Mouse (Mus musculus): ENCODE measurements at regions not wholly inside any gene's neighbourhood (a gene's known extent, or its start where the extent isn't known, plus 50 kb on each side); places are given as distances from the start of the nearest gene placed in this dataset.

DNA sequence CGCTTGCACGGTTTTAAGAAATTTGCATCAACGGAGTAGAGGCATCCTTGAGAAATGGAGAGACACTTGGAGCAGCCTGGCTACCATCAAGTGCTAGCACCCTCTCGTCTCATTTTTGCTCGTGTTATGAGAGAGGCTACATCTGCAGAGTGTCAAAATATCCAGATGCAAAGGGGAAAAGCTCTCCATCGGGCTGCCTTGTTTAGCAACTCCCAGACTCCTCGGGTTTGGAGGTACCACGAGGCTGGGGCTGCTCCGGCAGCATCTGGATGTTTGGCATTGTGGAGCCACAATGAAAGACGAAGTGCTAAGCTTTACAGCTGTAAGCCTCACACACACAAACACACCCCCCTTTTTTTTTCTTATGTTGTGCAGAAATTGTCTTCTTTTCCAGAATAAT, 270.5 kb upstream of the Gm765 start:
- no peak for DNase-seq (ENCODE audit: low spot score in 2 of 2)

DNA sequence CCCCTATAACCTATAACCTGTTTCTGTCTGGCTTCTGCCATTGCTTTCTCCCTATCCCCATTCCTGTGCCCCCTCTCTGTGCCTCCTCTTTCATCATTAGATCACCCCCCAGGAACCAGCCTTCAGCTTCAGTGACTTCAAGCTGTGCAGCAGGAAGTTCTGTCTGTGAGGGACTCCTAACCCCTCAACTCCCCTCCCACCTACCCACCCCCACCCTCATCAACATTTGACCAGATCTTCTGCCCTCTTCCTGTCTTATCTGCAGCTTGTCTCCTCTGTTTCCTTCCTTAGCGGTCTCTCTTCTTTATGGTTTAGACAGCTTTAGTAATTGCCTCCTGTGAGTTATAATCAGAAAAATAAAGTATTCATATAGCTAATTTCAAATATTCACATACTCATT, 266.6 kb upstream of the Gm765 start:
- DNase-seq (ENCODE audit: low spot score in 2 of 2), result no peak

DNA sequence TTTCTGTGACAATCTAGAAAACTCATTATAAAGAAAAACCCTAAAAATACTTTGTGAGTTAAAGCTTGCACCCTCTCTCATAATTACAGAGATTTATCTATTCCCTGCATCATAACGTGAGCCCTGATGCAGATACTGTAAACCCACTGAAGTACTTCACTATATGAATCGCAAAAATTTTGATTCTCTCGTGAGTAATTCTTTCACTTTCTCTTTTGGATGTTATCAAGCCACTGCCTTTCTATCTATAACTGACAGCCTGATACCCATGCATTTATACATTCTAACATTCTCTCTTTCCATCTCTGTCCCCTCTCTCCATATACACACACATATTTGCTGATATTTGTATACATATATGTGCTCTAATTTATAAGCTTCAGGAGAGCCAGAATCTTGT, 264.1 kb upstream of the Gm765 start:
- DNase-seq (ENCODE audit: low spot score in 2 of 2), result no peak

DNA sequence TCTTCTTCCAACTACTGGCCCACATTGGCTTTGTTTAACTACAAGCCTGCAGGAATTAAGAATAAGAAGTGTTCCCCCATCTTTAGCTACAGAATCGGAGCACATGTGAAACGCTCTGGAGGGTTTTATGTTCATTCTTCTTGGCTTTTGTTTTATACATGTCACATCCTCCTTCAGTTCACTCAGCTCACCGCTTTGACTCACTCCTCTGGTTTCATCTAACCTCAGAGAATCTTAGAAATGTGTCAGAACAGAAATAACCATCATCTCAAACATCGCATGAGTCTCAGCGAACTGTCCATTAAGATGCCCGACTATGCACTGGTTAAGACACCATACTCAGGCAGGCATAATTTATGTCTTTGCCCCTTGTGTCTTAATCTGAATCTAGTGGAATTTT, 255.1 kb upstream of the Gm765 start:
- no peak for DNase-seq (ENCODE audit: low spot score in 2 of 2)

DNA sequence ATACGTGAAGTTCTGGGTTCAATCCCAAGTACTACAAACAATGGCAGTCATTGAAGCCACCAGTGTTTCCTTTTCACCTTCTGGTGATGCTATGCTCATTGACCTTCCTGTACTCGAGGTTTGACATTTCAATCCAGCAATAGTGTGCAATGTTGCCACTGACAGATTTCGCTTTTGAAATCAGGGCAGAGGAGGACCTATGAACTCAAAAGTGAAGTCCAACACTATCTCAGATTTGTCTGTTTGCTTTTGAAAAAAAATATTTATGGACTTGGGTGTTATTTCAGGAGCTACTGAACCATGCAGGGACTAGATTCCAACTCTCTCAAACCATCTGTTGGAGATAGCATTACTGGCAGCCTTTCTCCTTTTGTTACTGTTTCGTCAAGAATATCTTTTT, 248.4 kb upstream of the Gm765 start:
- no peak for DNase-seq (ENCODE audit: low spot score in 2 of 2)

DNA sequence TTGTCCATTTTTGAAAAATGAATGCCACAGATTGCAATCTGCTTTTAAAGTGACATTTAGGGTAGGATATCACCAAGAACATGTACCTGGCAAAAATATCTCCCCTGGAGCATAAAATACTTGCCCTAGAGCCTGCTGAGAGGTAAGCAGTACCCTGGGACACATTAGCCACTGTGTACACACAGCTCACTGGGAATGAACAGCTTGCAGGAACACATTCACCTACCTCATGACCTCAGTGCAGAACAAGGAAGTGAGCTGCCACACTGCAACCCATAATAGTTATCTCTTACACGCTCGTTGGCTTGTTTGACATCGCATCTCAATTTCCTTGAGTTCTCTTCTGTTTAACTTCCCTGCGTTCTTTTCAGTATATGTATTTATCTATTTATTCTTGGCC, 246.4 kb upstream of the Gm765 start:
- no peak for DNase-seq (ENCODE audit: low spot score in 2 of 2)

DNA sequence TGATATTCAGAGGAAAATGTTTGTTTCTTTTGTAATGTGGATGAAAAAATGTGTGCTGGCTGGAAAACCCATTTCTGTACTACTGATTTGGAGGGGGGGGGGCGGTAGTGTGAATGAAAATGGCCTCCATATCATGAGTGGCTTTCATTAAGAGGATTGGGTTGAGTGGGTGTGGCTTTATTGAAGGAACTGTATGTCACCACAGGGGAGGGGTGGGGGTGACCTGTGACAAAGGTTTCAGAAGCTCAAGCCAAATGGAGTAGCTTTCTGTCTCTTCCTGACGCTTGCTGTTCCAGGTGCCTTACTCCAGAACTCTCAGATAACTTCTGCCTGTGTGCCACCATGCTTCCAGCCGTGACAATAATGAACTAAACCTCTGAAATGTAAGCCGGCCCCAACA, 242.0 kb upstream of the Gm765 start:
- no peak for DNase-seq (ENCODE audit: low spot score in 2 of 2)

DNA sequence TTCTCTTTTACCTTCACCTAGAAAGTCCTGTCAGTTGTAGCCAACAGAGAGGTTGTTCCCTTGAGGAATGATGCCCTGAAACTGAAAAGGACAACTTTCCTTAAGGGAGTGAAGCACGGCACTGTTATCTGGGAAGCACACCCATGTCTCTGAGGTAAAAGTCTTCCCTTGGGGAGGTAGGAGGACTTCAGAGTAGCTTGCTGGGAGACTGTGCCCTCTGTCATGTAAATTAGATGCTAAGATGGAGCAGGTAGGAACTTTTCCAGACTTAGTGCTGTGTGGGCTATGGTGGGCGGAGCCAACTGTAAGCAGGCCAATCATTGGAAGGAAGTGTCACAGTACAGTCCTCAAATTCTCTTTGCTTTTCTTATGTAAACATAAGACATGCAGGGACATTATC, 240.3 kb upstream of the Gm765 start:
- no peak for DNase-seq (ENCODE audit: low spot score in 2 of 2)

DNA sequence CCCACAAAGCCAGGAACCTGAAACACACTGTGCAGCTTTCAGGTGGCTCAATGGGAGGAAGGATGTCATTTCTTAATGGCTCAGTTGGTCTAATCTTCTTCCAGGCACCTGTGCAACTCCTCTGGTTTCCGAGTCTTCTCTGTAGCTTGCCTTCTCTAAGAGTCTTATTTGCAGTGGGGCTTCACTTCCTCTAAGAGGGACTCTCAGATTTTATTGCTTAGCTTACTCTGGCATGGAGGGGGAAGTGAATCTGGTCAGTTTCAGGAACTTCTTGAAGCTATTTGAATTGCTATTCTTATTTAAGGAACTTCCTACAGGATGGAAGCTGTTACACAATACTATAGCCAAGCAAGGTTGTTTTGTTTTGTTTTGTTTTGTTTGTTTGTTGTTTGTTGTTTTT, 232.7 kb upstream of the Gm765 start:
- no peak for DNase-seq (ENCODE audit: low spot score in 2 of 2)

DNA sequence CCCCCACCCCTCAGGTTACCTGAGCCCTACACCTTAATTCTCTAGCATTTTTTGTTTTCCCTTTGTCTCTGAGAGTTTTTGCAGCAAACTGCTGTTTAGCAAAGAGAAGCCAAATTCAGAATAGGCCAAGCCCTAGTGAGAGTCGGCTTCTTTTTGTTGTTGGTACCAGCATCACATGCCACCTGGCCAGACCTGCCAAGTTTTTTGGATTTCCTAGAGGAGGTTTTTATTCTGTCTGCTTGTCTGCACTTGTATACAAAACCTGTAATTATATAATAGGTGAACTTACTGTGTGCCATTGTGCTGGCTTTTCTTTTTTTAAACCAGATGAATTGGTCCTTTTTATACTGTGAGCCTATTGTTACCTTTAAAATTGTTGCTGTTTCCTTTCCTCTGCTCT, 213.1 kb upstream of the Gm765 start:
- DNase-seq (ENCODE audit: low spot score in 2 of 2), result no peak

DNA sequence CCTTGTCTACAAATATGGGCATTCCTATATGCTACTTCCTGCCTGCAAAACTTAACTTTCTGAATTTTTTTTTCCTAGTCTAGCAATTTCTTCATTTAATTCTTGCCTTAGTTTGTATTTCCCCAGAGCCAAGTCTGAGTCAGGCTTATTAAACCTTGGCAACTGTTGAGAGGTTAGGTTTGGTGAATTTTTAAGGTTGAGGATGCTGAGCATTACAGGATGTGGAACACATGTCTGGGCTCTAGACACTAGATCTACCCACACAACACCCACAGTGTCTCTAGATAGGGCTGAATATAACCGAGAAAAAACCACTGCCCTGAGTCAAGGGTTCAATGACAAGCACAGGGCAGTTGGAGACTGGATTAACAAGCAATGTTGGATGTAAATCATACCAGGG, 211.4 kb upstream of the Gm765 start:
- no peak for DNase-seq (ENCODE audit: low spot score in 2 of 2)

DNA sequence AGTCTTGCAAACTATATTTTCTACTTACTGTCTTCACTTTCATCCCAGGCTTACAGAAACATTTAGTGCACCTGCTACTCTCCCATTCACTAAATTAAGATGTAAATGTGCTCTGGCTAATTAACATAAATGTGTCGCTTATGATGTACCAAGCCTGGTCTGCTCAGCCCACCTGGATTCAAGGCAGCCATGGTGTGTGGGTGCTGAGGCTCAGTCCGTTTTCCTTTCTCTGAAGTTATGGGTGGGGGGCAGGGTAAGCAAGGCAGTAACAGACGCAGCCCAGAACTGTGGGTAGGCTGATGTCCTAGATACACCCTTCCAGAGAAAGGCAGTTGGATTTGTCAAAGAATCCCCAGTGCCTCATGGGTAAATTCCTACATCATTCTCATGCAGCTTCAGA, 209.2 kb upstream of the Gm765 start:
- no peak for DNase-seq (ENCODE audit: low spot score in 2 of 2)

DNA sequence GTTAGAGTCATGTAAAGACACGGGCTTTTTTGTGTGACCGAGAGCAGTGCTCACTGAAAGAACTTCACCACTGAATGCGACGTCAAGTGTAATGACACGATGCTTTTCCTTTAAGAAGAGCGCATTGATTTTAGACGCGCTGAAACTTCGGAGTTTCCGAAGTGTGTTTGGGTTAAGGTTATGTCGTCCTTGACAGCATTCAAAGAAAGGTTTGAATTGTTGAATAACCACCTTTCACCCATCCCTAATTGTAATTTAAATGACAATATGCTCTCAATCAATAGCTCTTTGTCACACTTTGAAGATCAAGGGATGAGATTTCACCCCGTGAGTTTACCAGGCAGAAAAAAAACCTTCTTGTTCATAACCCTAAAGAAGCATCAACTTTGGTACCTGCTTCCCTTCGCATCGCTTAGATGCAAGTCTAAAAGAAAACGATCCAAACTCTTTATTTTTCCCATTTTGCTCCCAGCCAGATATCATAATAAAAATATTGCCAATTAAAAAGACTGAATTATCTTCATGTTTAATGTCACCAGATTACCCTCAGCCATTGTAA, 184.4 kb upstream of the Gm765 start:
- no peak for DNase-seq (ENCODE audit: low spot score in 2 of 2)

DNA sequence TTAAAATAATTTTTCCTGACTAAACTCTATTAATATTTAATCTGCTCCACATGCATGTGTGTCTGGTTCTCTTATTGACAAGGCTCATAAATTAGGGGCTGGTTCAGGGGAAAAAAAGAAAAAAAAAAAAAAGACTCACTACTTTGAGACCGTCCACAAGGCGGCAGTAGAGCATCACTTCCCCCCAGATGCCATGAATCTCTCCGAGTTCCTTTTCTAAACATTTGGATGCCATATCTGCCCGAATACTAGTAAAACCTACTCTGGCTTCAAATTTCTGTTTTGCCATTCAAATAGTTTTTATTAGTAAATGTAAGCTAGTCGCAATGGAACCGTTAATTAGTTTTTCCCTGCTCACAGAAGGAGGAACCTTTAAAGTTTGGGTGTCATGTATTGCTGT, 182.7 kb upstream of the Gm765 start:
- DNase-seq (ENCODE audit: low spot score in 2 of 2), result peak in 1 of 2 experiments; percentile 54

DNA sequence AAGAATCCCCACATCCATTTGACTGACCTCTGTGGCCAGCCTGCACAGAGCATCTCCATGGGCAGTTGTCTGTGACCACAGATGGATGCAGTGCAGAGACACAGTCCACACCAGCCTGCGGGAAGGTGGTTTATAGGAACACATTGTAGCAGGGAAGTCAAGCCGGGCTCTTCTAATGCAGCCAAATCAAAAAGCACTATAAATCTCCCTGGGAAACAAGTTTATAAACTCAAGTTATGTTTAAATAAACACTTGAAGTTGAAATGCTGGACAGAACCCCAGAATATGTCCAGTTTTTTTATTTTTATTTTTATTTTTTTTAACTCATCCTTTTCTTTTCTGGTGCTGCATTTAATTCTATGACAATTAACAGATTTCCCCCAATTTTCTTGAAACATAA, 182.1 kb upstream of the Gm765 start:
- DNase-seq (ENCODE audit: low spot score in 2 of 2), result no peak

DNA sequence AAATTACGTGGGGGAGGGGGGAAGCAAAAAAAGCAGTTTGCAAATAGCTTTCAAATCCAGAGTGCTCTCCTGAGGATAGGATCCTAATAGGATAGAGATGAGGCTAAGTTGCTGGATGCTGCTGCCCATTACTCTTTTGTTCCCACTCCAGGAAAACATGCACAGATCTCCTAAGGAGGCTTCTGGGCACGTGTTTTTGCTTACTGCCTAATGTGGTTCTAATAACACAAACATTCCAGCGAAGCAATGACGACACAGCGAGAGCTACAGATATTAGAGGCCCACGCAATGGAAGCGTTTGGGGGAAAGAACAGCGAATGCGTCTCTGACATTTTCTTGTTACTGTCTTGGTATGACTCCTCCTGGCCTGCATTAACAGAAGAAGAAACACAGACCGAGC, 179.0 kb upstream of the Gm765 start:
- no peak for DNase-seq (ENCODE audit: low spot score in 2 of 2)

DNA sequence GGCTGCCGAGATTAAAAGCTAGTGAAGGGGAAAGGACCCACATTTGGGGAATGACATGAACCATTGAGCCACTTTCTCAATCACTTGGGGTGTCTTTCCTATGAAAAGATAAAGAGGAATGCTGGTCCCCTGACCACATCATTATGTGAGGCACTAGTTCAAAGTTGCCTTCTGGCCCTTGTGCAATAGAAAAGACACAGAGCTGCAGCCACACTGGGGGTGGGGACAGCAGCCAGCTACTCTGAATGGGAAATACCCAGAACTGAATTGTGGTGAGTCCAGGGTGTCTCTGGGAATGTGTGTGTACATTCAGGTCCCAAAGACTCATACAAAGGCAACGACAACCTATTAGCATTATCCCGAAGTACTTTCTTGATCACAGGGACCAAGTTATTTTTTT, 172.3 kb upstream of the Gm765 start:
- no peak for DNase-seq (ENCODE audit: low spot score in 2 of 2)

DNA sequence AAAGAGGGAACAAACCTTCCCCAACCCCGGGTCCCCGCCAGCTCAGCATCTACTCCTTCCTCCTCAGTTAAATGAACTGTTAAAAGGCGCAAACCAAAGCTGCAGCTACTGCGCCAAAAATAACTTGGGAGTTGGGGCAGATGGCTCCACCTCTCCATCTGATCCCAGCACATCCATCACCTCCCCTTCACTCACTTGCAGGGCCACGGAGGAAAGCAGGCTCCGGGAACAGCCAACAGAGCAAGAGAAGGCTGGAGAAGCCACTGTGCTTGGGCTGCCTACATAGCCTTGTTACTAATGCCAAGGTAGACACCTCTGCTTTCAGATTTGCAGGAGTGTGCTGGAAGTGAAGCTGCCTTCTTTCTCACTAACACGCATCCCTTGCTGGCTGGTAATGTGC, 171.8 kb upstream of the Gm765 start:
- DNase-seq (ENCODE audit: low spot score in 2 of 2), result no peak

DNA sequence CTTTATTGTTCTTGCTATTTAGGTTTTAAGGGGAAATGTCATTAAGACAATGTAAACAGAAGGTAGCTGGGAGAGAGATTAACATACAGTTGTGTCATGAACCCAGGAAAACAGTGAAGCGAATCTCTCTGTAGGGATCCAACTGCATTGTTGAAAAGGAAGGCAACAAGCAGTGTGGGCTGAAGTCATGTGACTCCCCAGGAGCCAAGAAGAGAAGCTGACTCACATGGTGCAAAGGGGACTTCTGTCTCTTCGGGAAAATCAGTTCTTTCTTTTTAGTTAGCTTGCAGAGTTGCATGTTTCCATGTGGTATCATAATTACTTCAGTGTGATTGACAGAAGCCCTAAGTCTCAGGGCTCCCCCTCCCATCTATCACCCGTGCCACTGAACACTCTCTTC, 170.7 kb upstream of the Gm765 start:
- DNase-seq (ENCODE audit: low spot score in 2 of 2), result no peak

DNA sequence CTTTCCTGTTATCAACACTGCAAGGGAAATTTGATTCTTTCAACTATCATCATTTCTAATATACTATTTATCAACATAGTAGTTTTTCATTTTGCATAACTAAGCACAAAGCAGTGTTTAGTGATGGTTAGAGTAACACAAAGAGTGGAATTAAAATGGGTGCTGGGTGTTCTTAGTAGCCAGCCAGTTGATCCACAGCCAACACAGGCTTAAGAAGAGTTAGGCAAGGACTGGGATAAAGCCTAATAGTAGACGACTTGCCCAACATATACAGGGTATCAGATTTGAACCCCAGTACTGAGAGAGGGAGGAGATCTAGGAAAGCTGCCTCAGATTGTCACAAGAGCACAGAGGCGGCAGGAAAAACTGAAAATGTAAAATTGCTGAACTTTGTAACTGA, 160.2 kb upstream of the Gm765 start:
- DNase-seq (ENCODE audit: low spot score in 2 of 2), result no peak

DNA sequence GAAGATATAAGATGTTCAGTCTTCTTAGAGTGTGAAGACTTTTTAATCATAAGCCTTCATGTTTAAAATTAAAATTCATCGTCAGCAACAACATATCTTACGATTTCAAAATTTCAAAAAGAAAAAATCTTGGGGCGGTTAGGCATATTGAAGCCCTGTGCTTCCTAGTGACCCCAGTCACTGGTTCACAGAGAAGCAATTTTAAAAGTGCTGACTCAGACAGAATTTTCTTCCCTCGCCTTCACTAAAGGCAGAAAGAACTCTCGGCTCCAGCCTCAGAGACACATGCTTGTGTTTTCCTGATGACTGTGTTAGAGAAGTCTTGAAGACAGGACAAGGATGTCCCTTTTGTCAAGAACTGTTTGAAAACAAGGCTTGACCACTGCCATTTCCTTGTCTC, 157.2 kb upstream of the Gm765 start:
- DNase-seq (ENCODE audit: low spot score in 2 of 2), result no peak

DNA sequence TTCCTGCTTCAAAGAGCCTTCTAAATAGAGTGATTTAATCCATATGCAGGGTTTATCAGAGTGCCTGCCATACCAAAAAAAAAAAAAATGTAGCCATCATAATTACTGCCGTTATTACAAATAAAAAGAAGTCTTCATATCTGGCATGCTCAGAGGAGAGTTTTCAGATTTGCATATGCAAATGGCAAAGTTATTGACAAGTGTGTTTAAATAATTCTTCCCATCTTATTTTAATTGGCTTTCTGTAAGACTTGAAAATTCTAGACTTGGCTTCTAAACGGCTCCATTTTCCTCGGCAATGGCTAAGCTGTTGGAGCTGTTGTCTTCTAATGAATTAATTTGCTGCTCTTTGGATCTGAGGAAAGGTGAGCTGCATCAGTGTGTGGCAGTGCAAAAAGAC, 144.1 kb upstream of the Gm765 start:
- DNase-seq (ENCODE audit: low spot score in 2 of 2), result no peak

DNA sequence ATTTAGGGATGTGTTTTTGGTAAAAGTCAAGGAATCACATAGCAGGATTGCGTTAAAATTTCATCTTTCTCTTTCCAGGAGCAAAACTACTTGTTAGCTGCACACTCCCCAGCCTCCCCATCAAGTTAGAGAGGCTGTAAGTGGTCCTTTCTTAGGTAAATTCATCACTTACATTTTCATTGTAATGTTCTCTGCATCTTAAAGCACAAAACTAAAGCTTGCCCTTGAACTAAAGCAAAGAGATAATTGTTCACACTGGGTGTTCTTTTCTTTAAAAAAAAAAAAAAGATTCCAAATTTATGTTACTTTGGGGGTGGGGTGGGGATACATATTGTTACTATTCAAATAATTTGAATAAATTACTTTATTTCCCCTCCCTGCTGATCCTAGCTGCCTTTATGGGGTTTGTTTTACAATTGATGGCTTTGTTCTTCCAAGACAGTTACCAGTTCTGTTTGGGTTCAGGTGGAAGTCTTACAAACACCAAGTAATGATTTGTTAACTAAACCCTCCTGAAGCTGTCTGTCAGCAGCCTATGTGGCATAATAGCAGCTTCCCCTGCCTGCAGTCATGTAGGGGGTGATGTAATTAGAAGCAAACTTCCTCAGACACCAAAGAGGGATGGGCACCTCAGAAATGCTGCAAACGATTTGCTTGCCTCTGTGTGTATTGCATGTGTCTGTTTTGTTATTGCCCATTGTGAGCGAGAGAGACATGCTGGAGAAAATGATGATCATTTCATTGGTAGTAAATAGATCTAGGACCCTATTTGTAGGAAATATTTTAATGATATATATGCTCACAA, 141.0 kb upstream of the Gm765 start:
- no peak for DNase-seq (ENCODE audit: low spot score in 2 of 2)

DNA sequence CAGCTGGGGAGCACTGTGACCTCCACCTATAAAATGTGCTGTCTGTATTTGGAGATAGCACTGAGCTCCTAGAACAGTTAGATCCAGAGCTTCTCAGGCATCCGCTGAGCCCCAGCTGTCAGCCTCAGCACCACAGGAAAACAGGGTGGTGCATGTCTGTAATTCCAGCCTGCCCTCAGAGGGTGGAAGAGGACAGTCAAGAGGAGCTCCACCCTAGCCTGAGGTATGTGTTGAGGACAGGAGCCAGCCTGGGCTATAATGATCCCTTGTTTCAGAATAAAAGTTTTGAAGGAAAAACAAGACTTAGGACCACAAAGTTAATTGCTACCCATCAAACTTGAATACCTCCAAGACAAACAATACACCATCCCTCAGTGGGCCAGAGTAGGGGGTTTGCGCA, 139.8 kb upstream of the Gm765 start:
- no peak for DNase-seq (ENCODE audit: low spot score in 2 of 2)

All from cerebellum, postnatal 4 days (tissue).